Mouse (Mus musculus) embryonic facial prominence, embryonic 11.5 days (tissue): ENCODE data around the gene Vwa3a. TPM values are rescaled to one million over a fixed set of nuclear protein-coding genes. Genes with fewer than 3 reads are reported as not detected.

Experiments used
- ATAC-seq: fragments of 200-750 bp; cut with Nextera tagmentation; replicated peaks from 2 replicates; pipeline ENCODE4 v1.8.0; 2017; ENCODE audit warnings: low read depth; ENCODE audit not compliant: insufficient number of reproducible peaks, low FRiP score, low TSS enrichment
- DNase-seq: peaks from one replicate; pipeline ENCODE4 v3.0.0-alpha.2; 2015; ENCODE audit warnings: low spot score
- H3K27ac ChIP-seq: fragments of 300-500 bp; sonication (generic); replicated peaks from 2 replicates; pipeline ENCODE4 v1.5.1; 2014; ENCODE audit warnings: mild to moderate bottlenecking, low read depth, low read length, control low read depth
- H3K27me3 ChIP-seq: fragments of 300-500 bp; sonication (generic); 2 replicates; pipeline ENCODE4 v1.6.1; 2014; ENCODE audit warnings: mild to moderate bottlenecking, low read length, moderate library complexity, mixed read lengths; ENCODE audit not compliant: control insufficient read depth, insufficient read depth
- H3K36me3 ChIP-seq: fragments of 300-500 bp; sonication (generic); replicated peaks from 2 replicates; pipeline ENCODE4 v1.6.1; 2014; ENCODE audit warnings: low read depth, mild to moderate bottlenecking, low read length, moderate library complexity, mixed read lengths; ENCODE audit not compliant: control insufficient read depth, insufficient read depth
- H3K4me1 ChIP-seq: fragments of 300-500 bp; sonication (generic); 2 replicates; pipeline ENCODE4 v1.6.1; 2014; ENCODE audit warnings: low read length, mixed read lengths; ENCODE audit not compliant: control insufficient read depth, insufficient read depth
- H3K4me2 ChIP-seq: fragments of 300-500 bp; sonication (generic); 2 replicates; pipeline ENCODE4 v1.6.1; 2014; ENCODE audit warnings: low read depth, mild to moderate bottlenecking, control low read depth, low read length, moderate library complexity
- H3K4me3 ChIP-seq: fragments of 300-500 bp; sonication (generic); 2 replicates; pipeline ENCODE4 v1.5.1; 2014; ENCODE audit warnings: low read depth, low read length, control low read depth
- H3K9ac ChIP-seq: fragments of 300-500 bp; sonication (generic); replicated peaks from 2 replicates; pipeline ENCODE4 v1.6.1; 2014; ENCODE audit warnings: mild to moderate bottlenecking, control low read depth, low read length
- H3K9me3 ChIP-seq: fragments of 300-500 bp; sonication (generic); replicated peaks from 2 replicates; pipeline ENCODE4 v1.6.1; 2016; ENCODE audit warnings: mild to moderate bottlenecking, low read length, inconsistent platforms, mixed read lengths; ENCODE audit not compliant: control insufficient read depth
- WGBS: fragments of 180-500 bp; shearing (Covaris S2); extraction: QIAGEN DNeasy Blood & Tissue Kit; methylation state at CpG from one replicate; pipeline ENCODE4 v1.1.7; 2014; 5-methylcytosine and 5-hydroxymethylcytosine counted together
- polyA plus RNA-seq: library from polyadenylated mRNA; unstranded; fragments of >200 nt; fragmentation: Nextera tagmentation; extraction: Ambion mirVana; gene quantifications from 2 replicates; pipeline ENCODE4 v1.2.1, GENCODE M21; 2014

Gene Vwa3a
- polyA plus RNA-seq, 1 experiment from 2014 or later, result 0.24 TPM

DNA sequence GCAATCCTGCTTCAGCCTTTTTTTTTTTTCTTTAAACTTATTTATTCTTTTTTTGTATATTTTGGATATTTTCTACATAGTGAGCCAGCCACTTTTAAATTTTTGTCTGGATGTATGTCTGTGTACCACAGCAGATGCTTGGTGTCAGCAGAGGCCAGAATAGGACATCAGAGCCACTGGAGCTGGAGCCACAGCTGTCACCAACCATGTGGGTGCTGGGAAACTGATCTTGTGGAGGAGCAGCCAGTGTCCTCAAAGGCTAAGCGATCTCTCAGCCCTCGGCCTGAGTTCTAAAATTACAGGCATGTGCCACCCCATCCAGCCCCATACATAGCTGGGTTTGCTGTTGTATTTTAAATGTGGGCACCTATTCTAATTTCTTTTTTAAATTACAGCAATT lies 100.7 kb downstream of the Vwa3a start:
- DNase-seq (no peak), ATAC-seq (no peak)
- 69% methylated on average over 2 of the region's 2 CpGs for WGBS
- Histone ChIP-seq H3K9me3 (no peaks in the 10 kb centered on the region), H3K27me3 (no peaks in the 10 kb centered on the region), H3K4me3 (no peak overlapping the region), H3K36me3 (no peaks in the 10 kb centered on the region), H3K4me1 (no peaks in the 10 kb centered on the region), H3K4me2 (no peak overlapping the region), H3K27ac (no peak overlapping the region), H3K9ac (no peak overlapping the region)

DNA sequence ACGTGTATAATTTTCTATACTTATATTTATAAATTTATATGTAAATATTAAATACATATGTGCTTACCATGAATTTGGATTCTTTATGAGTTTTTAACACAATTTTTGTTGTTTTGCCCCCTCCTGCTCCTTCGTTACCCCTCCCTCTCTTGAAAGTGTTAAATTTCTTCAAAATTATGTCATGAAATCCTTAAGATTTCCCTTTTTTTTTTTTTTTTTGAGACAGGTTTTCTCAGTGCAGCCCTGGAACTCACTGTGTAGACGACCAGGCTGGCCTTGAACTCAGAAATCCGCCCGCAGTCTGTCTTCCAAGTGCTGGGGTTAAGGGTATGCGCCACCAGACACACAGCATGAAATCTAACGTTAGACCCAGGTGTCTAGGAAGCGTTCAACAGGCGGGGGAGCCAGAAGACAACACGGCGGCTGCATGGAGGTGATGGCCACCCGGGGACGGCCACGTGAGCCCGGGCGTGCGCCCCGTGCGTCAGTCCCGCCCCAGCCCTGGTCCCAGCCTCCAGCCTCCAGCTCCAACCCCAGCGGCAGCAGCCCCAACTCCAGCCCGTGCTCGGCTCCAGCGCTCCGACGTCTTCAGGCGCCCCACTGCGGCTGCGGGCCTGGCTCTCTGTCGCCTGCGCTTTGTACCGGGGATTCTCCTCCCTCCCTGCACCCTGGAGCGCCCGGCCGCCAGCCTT lies 103.4 kb downstream of the Vwa3a start, which contains the start of gene Eef2k:
Gene Eef2k (plus strand): TSS at position 487 of the 692 bp plus-strand sequence.
- 3% methylated on average over 35 of the region's 35 CpGs for WGBS
- H3K27me3 ChIP-seq, result no peaks in the 10 kb centered on the region
- ATAC-seq, result peak; percentile 95
- H3K9me3 ChIP-seq, result no peaks in the 10 kb centered on the region
- peak within 1 kb of the TSS; percentile 81 for H3K4me2 ChIP-seq
- peak within 1 kb of the TSS; percentile 66 for H3K4me3 ChIP-seq
- H3K4me1 ChIP-seq, result no peaks in the 10 kb centered on the region
- H3K9ac ChIP-seq, result peak within 1 kb of the TSS; percentile 75
- peak; percentile 89 for DNase-seq
- no peaks in the 10 kb centered on the region for H3K36me3 ChIP-seq
- peak within 1 kb of the TSS; percentile 79 for H3K27ac ChIP-seq

DNA sequence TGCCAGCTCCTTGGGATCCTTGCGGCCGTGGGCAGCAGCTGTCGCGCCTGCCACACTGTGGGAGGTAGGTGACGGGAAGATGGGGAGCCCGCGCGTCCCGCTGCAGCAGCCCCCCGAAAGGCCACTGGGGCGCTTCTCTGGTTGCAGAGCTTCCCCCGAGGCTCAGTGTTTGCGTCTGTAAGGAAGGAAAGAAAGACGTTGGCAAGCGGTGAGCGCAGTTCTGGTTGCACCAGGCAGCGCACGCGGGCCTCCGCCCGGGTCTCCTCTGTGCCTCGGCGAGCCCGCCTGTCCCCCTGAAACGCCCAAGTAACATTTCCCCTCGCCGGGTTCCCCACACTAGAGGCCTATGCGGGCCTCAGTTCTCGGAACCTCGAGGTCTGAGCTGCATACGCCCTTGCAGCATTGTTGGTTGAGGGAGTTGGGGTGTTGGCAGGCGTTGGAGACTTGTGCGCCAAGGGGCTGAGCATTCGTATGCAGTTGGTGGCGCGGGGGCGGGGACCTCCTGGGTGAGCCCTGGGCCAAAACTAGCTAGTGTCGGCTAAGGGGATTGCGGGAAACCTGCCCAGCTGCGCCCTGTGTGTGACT lies 104.0 kb downstream of the Vwa3a start:
- peak overlapping the region; percentile 79 for H3K27ac ChIP-seq
- H3K27me3 ChIP-seq, result no peaks in the 10 kb centered on the region
- H3K9ac ChIP-seq, result peak overlapping the region; percentile 75
- no peaks in the 10 kb centered on the region for H3K36me3 ChIP-seq
- no peaks in the 10 kb centered on the region for H3K9me3 ChIP-seq
- 1% methylated on average over 40 of the region's 40 CpGs for WGBS
- DNase-seq, result peak; percentile 76
- H3K4me2 ChIP-seq, result peak overlapping the region; percentile 81
- H3K4me1 ChIP-seq, result no peaks in the 10 kb centered on the region
- peak overlapping the region; percentile 66 for H3K4me3 ChIP-seq
- peak; percentile 75 for ATAC-seq

DNA sequence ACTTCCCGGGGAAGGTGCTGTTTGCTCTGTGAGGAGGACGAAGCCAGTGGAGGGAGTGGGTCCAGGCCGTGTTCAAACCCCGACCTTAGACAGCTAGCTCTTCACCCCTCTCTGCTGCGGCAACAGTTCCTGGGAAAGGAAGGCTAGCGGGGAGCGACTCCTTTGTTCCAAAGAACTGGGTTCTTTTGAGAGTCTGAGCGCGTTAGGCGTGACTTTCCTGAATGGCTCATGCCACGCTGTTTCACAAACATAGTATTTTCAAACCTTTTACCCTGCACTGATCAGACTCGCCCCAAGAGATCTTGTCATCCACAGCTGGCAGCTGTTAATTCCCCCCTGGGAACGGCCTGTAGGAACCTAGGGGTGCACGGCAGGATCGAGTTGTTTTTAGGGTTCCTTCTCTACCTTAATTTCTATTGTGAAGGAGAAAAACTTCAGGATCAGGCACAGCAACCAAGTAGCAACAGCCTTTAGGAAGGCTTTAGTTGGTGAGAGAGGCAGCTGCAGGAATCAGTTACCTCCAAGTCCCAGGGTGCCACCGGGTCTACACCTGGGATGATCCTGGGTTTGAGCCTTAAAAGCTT lies 104.8 kb downstream of the Vwa3a start:
- DNase-seq (peak; percentile 46), ATAC-seq (peak; percentile 5; the same call in 1 of the 2 replicates)
- no peaks in the 10 kb centered on the region for H3K9me3 ChIP-seq
- H3K36me3 ChIP-seq, result no peaks in the 10 kb centered on the region
- peak overlapping the region; percentile 66 for H3K4me3 ChIP-seq
- H3K27me3 ChIP-seq, result no peaks in the 10 kb centered on the region
- H3K9ac ChIP-seq, result peak overlapping the region; percentile 75
- WGBS, result 1% methylated on average over 16 of the region's 16 CpGs
- H3K4me1 ChIP-seq, result no peaks in the 10 kb centered on the region
- 0 out of 2 replicates have a peak overlapping the region, but pooled peaks have one; percentile 79 for H3K27ac ChIP-seq
- peak overlapping the region; percentile 81 for H3K4me2 ChIP-seq

DNA sequence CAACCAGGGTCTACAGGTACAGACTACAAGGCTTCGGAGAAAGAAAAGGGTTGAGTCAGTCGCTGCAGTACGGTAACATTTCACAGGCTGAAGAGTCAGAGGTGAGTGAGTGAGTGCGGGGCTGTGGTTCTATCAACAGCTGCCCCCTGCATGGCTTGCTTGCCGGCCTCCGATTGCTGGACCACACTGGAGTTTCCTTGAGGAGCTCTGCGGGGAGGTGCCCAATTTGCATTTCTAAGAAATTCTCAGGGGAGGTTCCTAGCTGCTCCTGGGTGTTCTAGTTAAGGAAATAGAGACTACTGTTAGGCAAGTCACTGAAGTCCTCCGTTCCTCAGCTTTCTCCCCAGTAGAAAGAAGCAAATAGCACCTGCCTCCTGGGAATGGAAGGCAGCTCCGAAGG lies 105.6 kb downstream of the Vwa3a start:
- H3K27ac ChIP-seq, result no peak overlapping the region
- H3K4me1 ChIP-seq, result no peaks in the 10 kb centered on the region
- H3K4me2 ChIP-seq, result peak overlapping the region; percentile 81
- H3K9me3 ChIP-seq, result no peaks in the 10 kb centered on the region
- DNase-seq (no peak), ATAC-seq (no peak)
- no peak overlapping the region; the same call in 1 of the 2 replicates for H3K4me3 ChIP-seq
- H3K36me3 ChIP-seq, result no peaks in the 10 kb centered on the region
- H3K27me3 ChIP-seq, result no peaks in the 10 kb centered on the region
- H3K9ac ChIP-seq, result peak overlapping the region; percentile 75
- WGBS, result 9% methylated on average over 9 of the region's 9 CpGs

DNA sequence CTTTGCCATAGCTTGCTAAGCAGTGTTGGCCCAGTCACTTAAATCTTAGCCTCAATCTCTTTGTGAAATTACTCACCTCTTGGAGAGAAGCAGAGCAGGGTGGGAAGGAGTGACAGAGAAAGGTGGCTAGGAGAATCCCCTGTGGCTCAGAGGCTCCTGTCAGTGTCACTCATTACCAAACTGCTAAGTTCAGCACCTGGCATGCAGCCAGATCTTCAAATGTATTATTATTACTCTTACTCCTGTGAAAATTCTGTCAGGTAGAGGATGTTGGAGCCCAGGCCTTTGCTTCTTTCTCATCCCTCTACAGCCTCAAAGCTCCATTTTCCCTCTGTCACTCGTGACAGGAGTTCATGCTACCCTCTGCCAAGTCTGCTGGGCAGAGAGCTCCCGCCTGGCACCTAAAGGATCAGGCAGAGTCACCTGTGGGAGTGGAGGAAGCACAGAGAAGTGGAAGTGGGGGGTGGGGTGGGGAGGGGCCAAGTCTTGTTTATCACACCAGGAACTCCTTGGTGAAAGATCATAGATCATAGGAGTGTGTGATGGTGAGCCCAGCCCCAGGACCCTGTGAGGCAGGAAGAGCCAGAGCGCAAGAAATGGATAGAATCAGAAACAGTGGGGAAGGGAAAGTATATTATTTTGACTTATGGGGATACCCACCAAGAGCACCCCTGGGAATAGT lies 109.9 kb downstream of the Vwa3a start:
- no peaks in the 10 kb centered on the region for H3K4me1 ChIP-seq
- no peak overlapping the region for H3K4me3 ChIP-seq
- ATAC-seq (no peak), DNase-seq (no peak)
- no peak overlapping the region for H3K27ac ChIP-seq
- 89% methylated on average over 3 of the region's 3 CpGs for WGBS
- no peak overlapping the region for H3K4me2 ChIP-seq
- H3K27me3 ChIP-seq, result no peaks in the 10 kb centered on the region
- no peak overlapping the region for H3K9ac ChIP-seq
- no peaks in the 10 kb centered on the region for H3K9me3 ChIP-seq
- no peaks in the 10 kb centered on the region for H3K36me3 ChIP-seq

DNA sequence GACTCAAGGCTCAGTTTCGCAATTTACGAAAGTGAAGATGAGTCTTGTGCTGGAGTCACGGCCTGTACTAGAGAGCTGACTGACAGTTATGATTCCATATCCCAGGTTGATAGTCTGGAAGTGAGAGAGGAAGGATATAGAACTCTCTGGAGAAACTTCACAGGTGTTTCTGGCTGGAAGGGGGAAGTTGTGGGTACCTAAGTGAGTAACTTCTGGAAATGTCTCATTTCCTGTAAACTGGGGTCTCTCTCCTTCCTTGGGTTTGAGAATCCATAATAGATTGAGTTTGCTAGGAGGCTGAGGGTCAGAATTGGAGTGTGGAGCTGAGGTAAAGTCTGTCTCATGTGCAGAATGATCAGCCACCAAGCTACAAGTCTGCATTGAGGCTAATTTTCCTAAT lies 111.0 kb downstream of the Vwa3a start:
- no peak for DNase-seq
- no peaks in the 10 kb centered on the region for H3K9me3 ChIP-seq
- H3K27me3 ChIP-seq, result no peaks in the 10 kb centered on the region
- no peak overlapping the region for H3K4me3 ChIP-seq
- H3K27ac ChIP-seq, result no peak overlapping the region
- no peaks in the 10 kb centered on the region for H3K4me1 ChIP-seq
- H3K4me2 ChIP-seq, result no peak overlapping the region
- H3K36me3 ChIP-seq, result no peaks in the 10 kb centered on the region
- WGBS, result 90% methylated on average over 3 of the region's 3 CpGs
- ATAC-seq, result no peak
- H3K9ac ChIP-seq, result no peak overlapping the region
